Mouse (Mus musculus): ENCODE results near the gene Aldh1l1. TPM values are rescaled to one million over a fixed set of nuclear protein-coding genes. Genes with fewer than 3 reads are reported as not detected.
A peak's percentile ranks its signal among the peaks of the same experiment; 100 is the strongest.

The Aldh1l1 gene
- polyA plus RNA-seq, 2 experiments = 1.5 to 2.1 TPM

- no peaks in the 10 kb centered on the region for H3K9me3 ChIP-seq (ENCODE audit: control insufficient read depth, low read length)
- H3K9ac ChIP-seq (ENCODE audit: low read depth, low read length, severe bottlenecking) = no peak overlapping the region
- peaks cover 28% of the 10 kb centered on the region for H3K4me1 ChIP-seq (ENCODE audit: control insufficient read depth, insufficient read depth, low read length)
- ATAC-seq (ENCODE audit: low FRiP score, low read depth) = no peak
- no peak overlapping the region for H3K4me2 ChIP-seq (replicated peaks; ENCODE audit: low read depth, low read length, severe bottlenecking)
- H3K36me3 ChIP-seq (ENCODE audit: control insufficient read depth, insufficient read depth, low read length) = no peaks in the 10 kb centered on the region
- H3K4me3 ChIP-seq (replicated peaks; ENCODE audit: low read length) = no peak overlapping the region
- H3K27ac ChIP-seq (replicated peaks; ENCODE audit: low read depth, low read length) = peak overlapping the region; percentile 65
- 65% methylated on average over 6 of the region's 6 CpGs for WGBS
- no peak for DNase-seq (ENCODE audit: low spot score)
- no peaks in the 10 kb centered on the region for H3K27me3 ChIP-seq (ENCODE audit: control insufficient read depth, insufficient read depth, low read length)
- TF ChIP-seq POLR2A (IDR thresholded peaks at IDR 0.05; ENCODE audit: borderline replicate concordance, extremely low read depth, insufficient read depth, insufficient read length) = no peak
Measured at GRCm38 (mm10) chr6:90505906-90506305, 19.7 kb downstream of the Aldh1l1 start.

DNA sequence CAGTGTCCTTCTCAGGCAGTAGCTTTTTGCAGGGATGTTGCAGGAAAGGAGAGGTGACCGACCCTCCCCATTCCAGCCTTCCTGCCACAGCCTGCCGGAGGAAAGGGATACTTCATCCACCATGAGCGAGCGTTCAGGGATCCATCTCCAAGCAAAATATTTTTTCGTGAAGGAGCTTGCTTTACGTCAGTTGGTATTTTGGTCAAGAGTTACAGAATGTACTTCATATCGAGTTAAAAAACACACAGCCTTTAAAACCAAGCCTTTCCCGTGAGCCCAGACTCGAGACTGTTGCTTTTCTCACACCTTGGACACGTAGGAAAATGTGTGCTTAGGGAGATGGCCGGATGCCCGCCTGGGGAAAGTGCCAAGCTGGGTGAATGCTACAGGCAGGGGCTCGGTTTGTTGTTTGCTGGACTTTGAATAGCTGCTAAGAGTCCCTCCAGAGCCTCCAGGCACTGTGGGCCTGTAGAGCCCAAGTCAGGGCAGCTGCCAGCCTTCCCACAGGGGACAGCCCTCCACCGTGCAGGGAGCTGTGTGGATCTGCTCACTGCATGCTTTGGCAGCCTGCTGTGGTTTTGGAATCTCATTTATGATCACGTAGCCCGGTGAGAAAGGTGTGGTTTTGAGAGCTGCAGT is 20.6 kb downstream of the Aldh1l1 start:
- 37% methylated on average over 16 of the region's 16 CpGs for WGBS
- Histone ChIP-seq H3K4me1 (ENCODE audit: control insufficient read depth, insufficient read depth, low read length) (peaks cover 28% of the 10 kb centered on the region), H3K27ac (replicated peaks; ENCODE audit: low read depth, low read length) (peak overlapping the region; percentile 65), H3K4me2 (replicated peaks; ENCODE audit: low read depth, low read length, severe bottlenecking) (peak overlapping the region; percentile 2; the same call in 1 of the 2 replicates), H3K9ac (ENCODE audit: low read depth, low read length, severe bottlenecking) (0 out of 2 replicates have a peak overlapping the region, but pooled peaks have one; percentile 14), H3K4me3 (replicated peaks; ENCODE audit: low read length) (no peak overlapping the region), H3K9me3 (ENCODE audit: control insufficient read depth, low read length) (no peaks in the 10 kb centered on the region), H3K27me3 (ENCODE audit: control insufficient read depth, insufficient read depth, low read length) (no peaks in the 10 kb centered on the region), H3K36me3 (ENCODE audit: control insufficient read depth, insufficient read depth, low read length) (no peaks in the 10 kb centered on the region)
- peak; percentile 58 for ATAC-seq (ENCODE audit: low FRiP score, low read depth)
- DNase-seq (ENCODE audit: low spot score) = peak; percentile 65
- no peak for TF ChIP-seq POLR2A (IDR thresholded peaks at IDR 0.05; ENCODE audit: borderline replicate concordance, extremely low read depth, insufficient read depth, insufficient read length)

- H3K27me3 ChIP-seq (ENCODE audit: control insufficient read depth, insufficient read depth, low read length) = no peaks in the 10 kb centered on the region
- 0 out of 2 replicates have a peak overlapping the region, but pooled peaks have one; percentile 2 for H3K4me2 ChIP-seq (replicated peaks; ENCODE audit: low read depth, low read length, severe bottlenecking)
- no peak for DNase-seq (ENCODE audit: low spot score)
- peaks cover 28% of the 10 kb centered on the region for H3K4me1 ChIP-seq (ENCODE audit: control insufficient read depth, insufficient read depth, low read length)
- peak overlapping the region; percentile 65 for H3K27ac ChIP-seq (replicated peaks; ENCODE audit: low read depth, low read length)
- H3K4me3 ChIP-seq (replicated peaks; ENCODE audit: low read length) = no peak overlapping the region
- H3K9me3 ChIP-seq (ENCODE audit: control insufficient read depth, low read length) = no peaks in the 10 kb centered on the region
- no peak for ATAC-seq (ENCODE audit: low FRiP score, low read depth)
- H3K9ac ChIP-seq (ENCODE audit: low read depth, low read length, severe bottlenecking) = no peak overlapping the region
- H3K36me3 ChIP-seq (ENCODE audit: control insufficient read depth, insufficient read depth, low read length) = no peaks in the 10 kb centered on the region
- no peak for TF ChIP-seq POLR2A (IDR thresholded peaks at IDR 0.05; ENCODE audit: borderline replicate concordance, extremely low read depth, insufficient read depth, insufficient read length)
Measured at GRCm38 (mm10) chr6:90507443-90507842, 21.2 kb downstream of the Aldh1l1 start.

DNA sequence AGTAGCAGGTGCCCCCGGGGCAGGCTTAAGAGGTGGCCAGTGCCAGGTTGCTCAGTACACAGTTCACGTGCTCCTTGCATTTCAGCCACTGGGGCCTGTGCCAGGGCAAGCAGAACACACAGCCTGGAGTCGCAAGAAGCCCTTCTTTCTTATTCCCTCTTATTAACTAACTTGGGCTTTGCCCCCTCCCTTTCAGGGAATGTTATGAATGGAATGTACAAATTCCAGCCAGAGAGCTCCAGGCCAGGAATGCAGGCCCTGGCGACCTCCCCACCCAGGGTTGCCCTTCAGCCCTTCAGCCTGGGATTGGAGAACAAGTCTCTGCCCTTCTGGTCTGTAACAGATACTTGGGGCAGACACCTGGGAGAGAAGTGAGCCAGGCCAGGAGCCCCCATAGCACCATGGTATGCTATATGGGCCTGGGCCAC is 22.0 kb downstream of the Aldh1l1 start:
- 30% methylated on average over 4 of the region's 4 CpGs for WGBS
- Histone ChIP-seq H3K9me3 (ENCODE audit: control insufficient read depth, low read length) (no peaks in the 10 kb centered on the region), H3K36me3 (ENCODE audit: control insufficient read depth, insufficient read depth, low read length) (no peaks in the 10 kb centered on the region), H3K4me2 (replicated peaks; ENCODE audit: low read depth, low read length, severe bottlenecking) (no peak overlapping the region), H3K27me3 (ENCODE audit: control insufficient read depth, insufficient read depth, low read length) (no peaks in the 10 kb centered on the region), H3K9ac (ENCODE audit: low read depth, low read length, severe bottlenecking) (no peak overlapping the region), H3K4me3 (replicated peaks; ENCODE audit: low read length) (no peak overlapping the region), H3K4me1 (ENCODE audit: control insufficient read depth, insufficient read depth, low read length) (peaks cover 28% of the 10 kb centered on the region), H3K27ac (replicated peaks; ENCODE audit: low read depth, low read length) (no peak overlapping the region)
- no peak for TF ChIP-seq POLR2A (IDR thresholded peaks at IDR 0.05; ENCODE audit: borderline replicate concordance, extremely low read depth, insufficient read depth, insufficient read length)
- ATAC-seq (ENCODE audit: low FRiP score, low read depth) = peak; percentile 64
- DNase-seq (ENCODE audit: low spot score) = peak; percentile 20

GRCm38 (mm10) chr6:90509085-90509484 is 22.9 kb downstream of the Aldh1l1 start:
- Histone ChIP-seq H3K4me3 (replicated peaks; ENCODE audit: low read length) (no peak overlapping the region), H3K27me3 (ENCODE audit: control insufficient read depth, insufficient read depth, low read length) (no peaks in the 10 kb centered on the region), H3K9me3 (ENCODE audit: control insufficient read depth, low read length) (no peaks in the 10 kb centered on the region), H3K36me3 (ENCODE audit: control insufficient read depth, insufficient read depth, low read length) (no peaks in the 10 kb centered on the region), H3K9ac (ENCODE audit: low read depth, low read length, severe bottlenecking) (no peak overlapping the region), H3K27ac (replicated peaks; ENCODE audit: low read depth, low read length) (no peak overlapping the region), H3K4me2 (replicated peaks; ENCODE audit: low read depth, low read length, severe bottlenecking) (no peak overlapping the region), H3K4me1 (ENCODE audit: control insufficient read depth, insufficient read depth, low read length) (peaks cover 28% of the 10 kb centered on the region)
- TF ChIP-seq POLR2A (IDR thresholded peaks at IDR 0.05; ENCODE audit: borderline replicate concordance, extremely low read depth, insufficient read depth, insufficient read length) = no peak
- 64% methylated on average over 6 of the region's 6 CpGs for WGBS
- ATAC-seq (ENCODE audit: low FRiP score, low read depth) (no peak), DNase-seq (ENCODE audit: low spot score) (no peak)
